In the genomic region with DNA sequence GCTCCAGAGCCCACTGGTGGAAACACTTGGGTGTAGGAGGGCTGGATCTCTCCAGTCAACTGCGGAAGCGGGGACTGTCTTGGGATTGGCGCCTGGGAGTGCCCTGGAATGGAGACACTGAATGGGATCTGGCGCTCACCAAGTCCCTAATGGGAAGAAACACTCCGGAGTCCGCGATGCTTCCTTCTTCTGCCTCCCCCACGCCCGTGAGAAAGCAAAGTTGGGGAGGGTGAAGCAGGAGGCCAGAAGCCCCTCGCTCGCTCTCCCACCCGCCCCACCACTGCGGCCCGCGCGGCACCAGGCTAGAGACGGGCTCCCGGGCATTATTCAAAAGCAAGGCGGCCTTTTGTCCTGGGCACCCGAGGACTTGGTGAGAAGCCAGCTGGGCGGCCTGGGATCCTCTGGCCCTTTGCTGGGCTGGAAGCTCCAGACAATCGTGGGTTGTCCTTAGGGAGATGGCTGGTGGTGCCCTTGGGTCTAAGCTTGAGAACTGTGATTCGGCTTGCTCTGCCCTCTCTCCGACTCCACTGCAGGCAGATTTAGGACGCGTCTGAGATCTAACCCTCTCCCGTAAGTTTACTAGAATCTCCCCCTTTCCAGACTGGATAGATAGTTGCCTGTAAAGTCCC, we compare ENCODE assay signal across 26 mouse cellular contexts. TPM values are rescaled to one million over a fixed set of nuclear protein-coding genes. Genes with fewer than 3 reads are reported as not detected.
DNase-seq lines count a peak whose midpoint lies in the region; ATAC-seq and TF ChIP-seq lines count a peak whose summit lies in the region.
"Had no signal": no experiment of that assay in that cellular context is flagged by ENCODE, and none has a peak within 500 bp of the region (broad histone marks: within the 10 kb centered on the region; RNA-seq: fewer than 3 reads in every experiment).

No protein-coding gene starts in this region.

- no peak overlapping the region for H3K9ac ChIP-seq in hindbrain, embryonic 11.5 days (ENCODE audit: low read depth, low read length)
- H3K9ac ChIP-seq in hindbrain, embryonic 13.5 days, result no peak overlapping the region
- H3K9ac ChIP-seq in midbrain, embryonic 11.5 days (ENCODE audit: low read length), result no peak overlapping the region
- no peak overlapping the region for H3K9ac ChIP-seq in midbrain, embryonic 13.5 days (replicated peaks)
- no peak overlapping the region for H3K9ac ChIP-seq in neural tube, embryonic 11.5 days (ENCODE audit: low read length)
- H3K9ac ChIP-seq: forebrain, embryonic 13.5 days; heart, embryonic 15.5 days; liver, embryonic 15.5 days; lung, embryonic 15.5 days; stomach, embryonic 15.5 days had no signal

- H3K27me3 ChIP-seq in hindbrain, embryonic 11.5 days (ENCODE audit: control insufficient read depth, insufficient read depth, low read length), result peaks cover 95% of the 10 kb centered on the region
- peaks cover 99% of the 10 kb centered on the region for H3K27me3 ChIP-seq in hindbrain, embryonic 13.5 days
- peaks cover 96% of the 10 kb centered on the region for H3K27me3 ChIP-seq in midbrain, embryonic 11.5 days (ENCODE audit: control insufficient read depth, insufficient read depth, low read length)
- H3K27me3 ChIP-seq in midbrain, embryonic 13.5 days, result peaks cover 100% of the 10 kb centered on the region
- peaks cover 99% of the 10 kb centered on the region for H3K27me3 ChIP-seq in neural tube, embryonic 11.5 days (ENCODE audit: control insufficient read depth, insufficient read depth, low read length)

- DNase-seq in hindbrain, embryonic 11.5 days (ENCODE audit: low spot score), result peak; percentile 69
- DNase-seq in midbrain, embryonic 11.5 days (ENCODE audit: low spot score, missing footprints), result peak; percentile 96
- DNase-seq in R1 (ENCODE audit: low read depth, low spot score), result peak; percentile 70
- peak; percentile 52 for DNase-seq in neural tube, embryonic 11.5 days (ENCODE audit: low spot score)
- DNase-seq in layer of hippocampus, adult 2 months (ENCODE audit: low spot score in 2 of 2), result no peak
- DNase-seq in cerebellum, adult 9-10 months, result no peak
- DNase-seq: adrenal gland, adult 2 months; cerebellum, adult 11-12 months; cerebellum, postnatal 14 days; heart, postnatal 4 days; kidney, adult 9 months; liver; lung, postnatal 36 days; thymus, postnatal 25 days had no signal

- 0 out of 2 replicates have a peak, but pooled peaks cover under 1% of the 10 kb centered on the region for H3K9me3 ChIP-seq in hindbrain, embryonic 11.5 days (ENCODE audit: control insufficient read depth, low read length)
- peaks cover 4% of the 10 kb centered on the region for H3K9me3 ChIP-seq in hindbrain, embryonic 13.5 days
- H3K9me3 ChIP-seq in midbrain, embryonic 11.5 days (ENCODE audit: control insufficient read depth, low read length), result no peaks in the 10 kb centered on the region
- H3K9me3 ChIP-seq in midbrain, embryonic 13.5 days, result no peaks in the 10 kb centered on the region
- no peaks in the 10 kb centered on the region for H3K9me3 ChIP-seq in neural tube, embryonic 11.5 days (ENCODE audit: control insufficient read depth, low read length)
- H3K9me3 ChIP-seq: forebrain, embryonic 13.5 days; heart, embryonic 15.5 days; liver, embryonic 15.5 days; lung, embryonic 15.5 days; stomach, embryonic 15.5 days had no signal

- no peaks in the 10 kb centered on the region for H3K4me1 ChIP-seq in hindbrain, embryonic 11.5 days (replicated peaks; ENCODE audit: control insufficient read depth, insufficient read depth, low read length)
- H3K4me1 ChIP-seq in hindbrain, embryonic 13.5 days (replicated peaks), result no peaks in the 10 kb centered on the region
- no peaks in the 10 kb centered on the region for H3K4me1 ChIP-seq in midbrain, embryonic 11.5 days (ENCODE audit: control insufficient read depth, insufficient read depth, low read length)
- H3K4me1 ChIP-seq in midbrain, embryonic 13.5 days (replicated peaks), result no peaks in the 10 kb centered on the region
- H3K4me1 ChIP-seq in neural tube, embryonic 11.5 days (ENCODE audit: control insufficient read depth, insufficient read depth, low read length), result no peaks in the 10 kb centered on the region; the same call in 1 of the 2 replicates
- H3K4me1 ChIP-seq: forebrain, embryonic 13.5 days; liver, embryonic 15.5 days; lung, embryonic 15.5 days; stomach, embryonic 15.5 days had no signal

- no peak overlapping the region for H3K4me2 ChIP-seq in hindbrain, embryonic 11.5 days (replicated peaks; ENCODE audit: low read depth, low read length)
- no peak overlapping the region for H3K4me2 ChIP-seq in hindbrain, embryonic 13.5 days
- H3K4me2 ChIP-seq in midbrain, embryonic 11.5 days, result no peak overlapping the region
- H3K4me2 ChIP-seq in midbrain, embryonic 13.5 days (replicated peaks), result no peak overlapping the region
- H3K4me2 ChIP-seq in neural tube, embryonic 11.5 days (ENCODE audit: low read depth), result no peak overlapping the region
- H3K4me2 ChIP-seq: forebrain, embryonic 13.5 days; heart, embryonic 15.5 days; liver, embryonic 15.5 days; lung, embryonic 15.5 days; stomach, embryonic 15.5 days had no signal

- under 1% methylated on average over 27 of the region's 27 CpGs for WGBS in hindbrain, embryonic 11.5 days
- WGBS in hindbrain, embryonic 13.5 days, result under 1% methylated on average over 27 of the region's 27 CpGs
- 1% methylated on average over 27 of the region's 27 CpGs for WGBS in midbrain, embryonic 11.5 days
- under 1% methylated on average over 27 of the region's 27 CpGs for WGBS in midbrain, embryonic 13.5 days
- whole genome bisulfite sequencing in neural tube, embryonic 11.5 days, result under 1% methylated on average over 27 of the region's 27 CpGs

- H3K36me3 ChIP-seq in hindbrain, embryonic 11.5 days (ENCODE audit: control insufficient read depth, insufficient read depth, low read length), result no peaks in the 10 kb centered on the region
- no peaks in the 10 kb centered on the region for H3K36me3 ChIP-seq in hindbrain, embryonic 13.5 days
- no peaks in the 10 kb centered on the region for H3K36me3 ChIP-seq in midbrain, embryonic 11.5 days (ENCODE audit: control insufficient read depth, insufficient read depth, low read length)
- H3K36me3 ChIP-seq in midbrain, embryonic 13.5 days, result no peaks in the 10 kb centered on the region
- H3K36me3 ChIP-seq in neural tube, embryonic 11.5 days (ENCODE audit: control insufficient read depth, insufficient read depth, low read length), result no peaks in the 10 kb centered on the region
- H3K36me3 ChIP-seq: heart, embryonic 15.5 days; liver, embryonic 15.5 days; lung, embryonic 15.5 days; stomach, embryonic 15.5 days had no signal

- ATAC-seq in hindbrain, embryonic 11.5 days (ENCODE audit: low FRiP score), result no peak
- no peak for ATAC-seq in hindbrain, embryonic 13.5 days (ENCODE audit: low FRiP score)
- ATAC-seq in midbrain, embryonic 11.5 days (ENCODE audit: low FRiP score), result no peak
- ATAC-seq in midbrain, embryonic 13.5 days, result no peak
- ATAC-seq in neural tube, embryonic 11.5 days (ENCODE audit: insufficient read depth, low FRiP score, low TSS enrichment), result no peak
- ATAC-seq: forebrain, embryonic 13.5 days had no signal

- TF ChIP-seq CTCF in layer of hippocampus, adult 2 months (conservative IDR thresholded peaks at IDR 0.05), result no peak

- no peak overlapping the region for H3K4me3 ChIP-seq in hindbrain, embryonic 11.5 days (ENCODE audit: low read depth, low read length)
- no peak overlapping the region for H3K4me3 ChIP-seq in hindbrain, embryonic 13.5 days
- no peak overlapping the region for H3K4me3 ChIP-seq in midbrain, embryonic 11.5 days (ENCODE audit: low read depth, low read length)
- H3K4me3 ChIP-seq in midbrain, embryonic 13.5 days (replicated peaks), result no peak overlapping the region
- no peak overlapping the region for H3K4me3 ChIP-seq in neural tube, embryonic 11.5 days (ENCODE audit: low read depth, low read length)
- no peak overlapping the region for H3K4me3 ChIP-seq in layer of hippocampus, adult 2 months
- H3K4me3 ChIP-seq: forebrain, embryonic 13.5 days; heart, embryonic 15.5 days; liver, embryonic 15.5 days; lung, embryonic 15.5 days; megakaryocyte, embryonic 14.5 days; stomach, embryonic 15.5 days had no signal

- H3K27ac ChIP-seq in hindbrain, embryonic 11.5 days (ENCODE audit: low read depth, low read length), result no peak overlapping the region
- H3K27ac ChIP-seq in hindbrain, embryonic 13.5 days, result no peak overlapping the region
- no peak overlapping the region for H3K27ac ChIP-seq in midbrain, embryonic 11.5 days (ENCODE audit: low read depth, low read length)
- no peak overlapping the region for H3K27ac ChIP-seq in midbrain, embryonic 13.5 days
- no peak overlapping the region for H3K27ac ChIP-seq in neural tube, embryonic 11.5 days (ENCODE audit: low read depth, low read length)
- no peak overlapping the region for H3K27ac ChIP-seq in layer of hippocampus, adult 2 months
- H3K27ac ChIP-seq: forebrain, embryonic 13.5 days; heart, embryonic 15.5 days; liver, embryonic 15.5 days; lung, embryonic 15.5 days; stomach, embryonic 15.5 days had no signal

RNA-seq across cellular contexts. Expression of gene Hoxb13, which starts 16.5 kb away (rescaled TPM):
- not detected in 2 replicates for polyA plus RNA-seq in hindbrain, embryonic 11.5 days (2014; fragmentation: Nextera tagmentation; extraction: Ambion mirVana)
- not detected in 2 replicates for polyA plus RNA-seq in hindbrain, embryonic 13.5 days (2015; fragmentation: Nextera tagmentation; extraction: Ambion mirVana)
- not detected in 2 replicates for polyA plus RNA-seq in midbrain, embryonic 11.5 days (2014; fragmentation: Nextera tagmentation; extraction: Ambion mirVana)
- not detected in 2 replicates for polyA plus RNA-seq in midbrain, embryonic 13.5 days (2015; fragmentation: Nextera tagmentation; extraction: Ambion mirVana)
- polyA plus RNA-seq in neural tube, embryonic 11.5 days (2014; fragmentation: Nextera tagmentation; extraction: Ambion mirVana), result 0.33 and 0.35 TPM in 2 replicates
- not detected for total RNA-seq in layer of hippocampus, adult 2 months (2021)
- total RNA-seq: adrenal gland, adult 2 months; gastrocnemius, adult 8-10 months; heart, postnatal 4 days; left cerebral cortex, postnatal 25 days; midbrain, postnatal 0 days had no signal
- polyA plus RNA-seq: adrenal gland, adult 2 months; embryonic facial prominence, embryonic 11.5 days; forebrain, embryonic 13.5 days; heart, embryonic 15.5 days; liver, embryonic 15.5 days; lung, embryonic 15.5 days; midbrain, postnatal 0 days; stomach, embryonic 15.5 days had no signal

RNA-seq across cellular contexts. Expression of gene Ttll6, which starts 44.1 kb away (rescaled TPM):
- polyA plus RNA-seq in hindbrain, embryonic 11.5 days (2014; fragmentation: Nextera tagmentation; extraction: Ambion mirVana), result 0.07 and 0.12 TPM in 2 replicates
- polyA plus RNA-seq in hindbrain, embryonic 13.5 days (2015; fragmentation: Nextera tagmentation; extraction: Ambion mirVana), result 0.22 and 0.26 TPM in 2 replicates
- not detected in 2 replicates for polyA plus RNA-seq in midbrain, embryonic 11.5 days (2014; fragmentation: Nextera tagmentation; extraction: Ambion mirVana)
- 0.04 TPM in 1 of 2 replicates, not detected in the other for polyA plus RNA-seq in midbrain, embryonic 13.5 days (2015; fragmentation: Nextera tagmentation; extraction: Ambion mirVana)
- polyA plus RNA-seq in neural tube, embryonic 11.5 days (2014; fragmentation: Nextera tagmentation; extraction: Ambion mirVana), result not detected in 2 replicates
- total RNA-seq in layer of hippocampus, adult 2 months (2021), result under 1 TPM; 0.22 to 0.46 TPM
- total RNA-seq: adrenal gland, adult 2 months; gastrocnemius, adult 8-10 months; heart, postnatal 4 days; left cerebral cortex, postnatal 25 days had no signal
- polyA plus RNA-seq: adrenal gland, adult 2 months; embryonic facial prominence, embryonic 11.5 days; liver, embryonic 15.5 days had no signal

Comparison
In these comparisons a context has a peak if more than half of its experiments do, and no peak if none do; other contexts are left out.
1. DNase-seq: peak in hindbrain, embryonic 11.5 days (single experiment), midbrain, embryonic 11.5 days (single experiment), R1 (single experiment) and neural tube, embryonic 11.5 days (single experiment); none in layer of hippocampus, adult 2 months (0 of 2) and cerebellum, adult 9-10 months (single experiment).